Mouse (Mus musculus) cortical plate, adult 2 months (tissue): ENCODE results near the gene Prtn3. TPM values are rescaled to one million over a fixed set of nuclear protein-coding genes. Genes with fewer than 3 reads are reported as not detected.

Experiments used
- H3K27ac ChIP-seq: fragments of 200-500 bp; 2 replicates; pipeline ENCODE4 v1.5.1; 2012; ENCODE audit warnings: low read length, control low read depth, inconsistent platforms; ENCODE audit not compliant: insufficient read depth
- H3K4me1 ChIP-seq: fragments of 200-500 bp; 2 replicates; pipeline ENCODE4 v1.6.1; 2011; ENCODE audit warnings: low read length; ENCODE audit not compliant: control insufficient read depth, insufficient read depth
- H3K4me3 ChIP-seq: fragments of 200-500 bp; 2 replicates; pipeline ENCODE4 v1.5.1; 2011; ENCODE audit warnings: mild to moderate bottlenecking, low read length, control low read depth; ENCODE audit not compliant: insufficient read depth
- CTCF ChIP-seq: fragments of 200-500 bp; IDR thresholded peaks from 2 replicates; pipeline ENCODE4 v1.5.1; 2011; ENCODE audit warnings: mild to moderate bottlenecking, control low read depth, low read length; ENCODE audit not compliant: insufficient read depth; ENCODE audit errors: extremely low read depth
- POLR2A ChIP-seq: fragments of 200-500 bp; IDR thresholded peaks from 2 replicates; pipeline ENCODE4 v1.6.1; 2011; ENCODE audit warnings: mild to moderate bottlenecking, low read length, control low read depth; ENCODE audit not compliant: insufficient read depth; ENCODE audit errors: extremely low read depth
- polyA plus RNA-seq: library from polyadenylated mRNA; depleted of rRNA; stranded (reverse); fragments of >200 nt; gene quantifications from 2 replicates; pipeline ENCODE4 v1.2.3, GENCODE M21; 2012

The Prtn3 gene
- polyA plus RNA-seq, 1 experiment, result 4.3 TPM

GRCm38 (mm10) chr10:79861230-79862048 lies 12.8 kb upstream of the Prtn3 start:
- Histone ChIP-seq H3K4me3 (no peak overlapping the region), H3K4me1 (peaks cover 14% of the 10 kb centered on the region), H3K27ac (no peak overlapping the region)
- TF ChIP-seq POLR2A (no peak), CTCF (no peak)

GRCm38 (mm10) chr10:79862049-79862788 lies 12.1 kb upstream of the Prtn3 start:
- no peak overlapping the region for H3K4me3 ChIP-seq
- H3K4me1 ChIP-seq, result peaks cover 7% of the 10 kb centered on the region
- no peak overlapping the region for H3K27ac ChIP-seq
- no peak for TF ChIP-seq POLR2A
- no peak for TF ChIP-seq CTCF

GRCm38 (mm10) chr10:79862925-79863324 lies 11.4 kb upstream of the Prtn3 start:
- Histone ChIP-seq H3K4me3 (no peak overlapping the region), H3K4me1 (peaks cover 1% of the 10 kb centered on the region; the same call in 1 of the 2 replicates), H3K27ac (no peak overlapping the region)
- TF ChIP-seq CTCF, result no peak
- TF ChIP-seq POLR2A, result no peak

- no peak overlapping the region for H3K27ac ChIP-seq
Measured at GRCm38 (mm10) chr10:79864351-79865188, 9.7 kb upstream of the Prtn3 start.

GRCm38 (mm10) chr10:79865189-79865601 lies 9.1 kb upstream of the Prtn3 start:
- 0 out of 2 replicates have a peak, but pooled peaks cover 1% of the 10 kb centered on the region for H3K4me1 ChIP-seq
- no peak overlapping the region for H3K27ac ChIP-seq
- no peak overlapping the region for H3K4me3 ChIP-seq
- TF ChIP-seq CTCF (no peak), POLR2A (no peak)

More at GRCm38 (mm10) chr10:79864351-79865188, 9.7 kb upstream of the Prtn3 start:
- Histone ChIP-seq H3K4me1 (0 out of 2 replicates have a peak, but pooled peaks cover 1% of the 10 kb centered on the region), H3K4me3 (no peak overlapping the region)
- TF ChIP-seq CTCF (no peak), POLR2A (no peak)

GRCm38 (mm10) chr10:79865801-79866295 lies 8.4 kb upstream of the Prtn3 start:
- no peak for TF ChIP-seq POLR2A
- 0 out of 2 replicates have a peak, but pooled peaks have one; percentile 19 for TF ChIP-seq CTCF

GRCm38 (mm10) chr10:79866601-79867000 lies 7.7 kb upstream of the Prtn3 start:
- Histone ChIP-seq H3K27ac (no peak overlapping the region), H3K4me3 (no peak overlapping the region), H3K4me1 (0 out of 2 replicates have a peak, but pooled peaks cover 1% of the 10 kb centered on the region)
- TF ChIP-seq CTCF (no peak), POLR2A (no peak)

More at GRCm38 (mm10) chr10:79865801-79866295, 8.4 kb upstream of the Prtn3 start:
- H3K27ac ChIP-seq, result no peak overlapping the region
- H3K4me3 ChIP-seq, result no peak overlapping the region
- H3K4me1 ChIP-seq, result 0 out of 2 replicates have a peak, but pooled peaks cover 1% of the 10 kb centered on the region

- TF ChIP-seq POLR2A (no peak), CTCF (no peak)
- H3K4me1 ChIP-seq, result no peaks in the 10 kb centered on the region
- H3K27ac ChIP-seq, result no peak overlapping the region
- no peak overlapping the region for H3K4me3 ChIP-seq
Measured at GRCm38 (mm10) chr10:79871845-79872244, 2.4 kb upstream of the Prtn3 start.
